Mouse (Mus musculus): Measurements from ENCODE around the gene Rbm14. TPM values are rescaled to one million over a fixed set of nuclear protein-coding genes. Genes with fewer than 3 reads are reported as not detected.

The Rbm14 gene
- polyA plus RNA-seq, 1 experiment from 2014 or later = 80.0 TPM

GRCm38 (mm10) chr19:4810309-4810708, 1.1 kb downstream of the Rbm14 start:
- H3K4me1 ChIP-seq (replicated peaks) = peaks cover 7% of the 10 kb centered on the region
- peak overlapping the region; percentile 94; the same call in 1 of the 2 replicates for H3K27ac ChIP-seq
- WGBS = 0% methylated on average over 14 of the region's 14 CpGs
- H3K9ac ChIP-seq = peak overlapping the region; percentile 68
- ATAC-seq = no peak
- H3K4me3 ChIP-seq (replicated peaks) = peak overlapping the region; percentile 78
- no peaks in the 10 kb centered on the region for H3K27me3 ChIP-seq (replicated peaks)
- H3K36me3 ChIP-seq = no peaks in the 10 kb centered on the region
- H3K4me2 ChIP-seq (replicated peaks) = peak overlapping the region; percentile 75
- no peaks in the 10 kb centered on the region for H3K9me3 ChIP-seq

DNA sequence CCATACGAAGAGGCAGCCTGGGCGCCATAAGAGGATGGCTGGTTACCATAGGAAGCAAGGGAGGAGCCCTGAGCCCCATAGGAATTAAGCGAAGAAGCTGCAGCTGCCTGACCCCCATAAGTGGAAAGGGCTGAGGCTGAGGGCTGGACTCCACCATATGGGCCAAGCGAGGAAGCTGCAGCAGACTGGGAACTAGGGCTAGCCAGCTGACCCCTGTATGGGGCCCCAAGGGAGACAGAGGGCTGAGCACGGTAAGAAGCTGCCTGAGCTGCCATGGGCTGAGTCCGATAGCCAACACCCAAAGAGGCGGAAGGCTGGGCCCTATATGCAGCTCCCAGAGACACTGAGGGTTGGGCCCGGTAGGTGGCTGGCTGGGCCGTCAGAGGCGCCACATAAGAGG, 8.2 kb downstream of the Rbm14 start:
- Histone ChIP-seq H3K27ac (no peak overlapping the region), H3K4me1 (replicated peaks) (peaks cover 7% of the 10 kb centered on the region; the same call in 1 of the 2 replicates), H3K9ac (no peak overlapping the region), H3K4me3 (replicated peaks) (no peak overlapping the region), H3K27me3 (replicated peaks) (no peaks in the 10 kb centered on the region), H3K36me3 (peaks cover 45% of the 10 kb centered on the region), H3K9me3 (no peaks in the 10 kb centered on the region), H3K4me2 (replicated peaks) (no peak overlapping the region)
- 77% methylated on average over 10 of the region's 10 CpGs for WGBS
- no peak; the same call in 1 of the 2 replicates for ATAC-seq

- H3K9ac ChIP-seq = no peak overlapping the region
- peaks cover 7% of the 10 kb centered on the region; the same call in 1 of the 2 replicates for H3K4me1 ChIP-seq (replicated peaks)
- H3K36me3 ChIP-seq = peaks cover 45% of the 10 kb centered on the region
- no peak for ATAC-seq
- no peak overlapping the region for H3K27ac ChIP-seq
- 98% methylated on average over 7 of the region's 7 CpGs for WGBS
- no peak overlapping the region for H3K4me2 ChIP-seq (replicated peaks)
- no peaks in the 10 kb centered on the region for H3K9me3 ChIP-seq
- H3K4me3 ChIP-seq (replicated peaks) = no peak overlapping the region
- no peaks in the 10 kb centered on the region for H3K27me3 ChIP-seq (replicated peaks)
Measured at GRCm38 (mm10) chr19:4802691-4803091, 8.7 kb downstream of the Rbm14 start.

GRCm38 (mm10) chr19:4799083-4799482, 12.4 kb downstream of the Rbm14 start:
- H3K4me2 ChIP-seq (replicated peaks) = no peak overlapping the region
- H3K4me3 ChIP-seq (replicated peaks) = no peak overlapping the region
- 93% methylated on average over 5 of the region's 5 CpGs for WGBS
- H3K36me3 ChIP-seq = peaks cover 48% of the 10 kb centered on the region
- no peak for ATAC-seq
- H3K27me3 ChIP-seq (replicated peaks) = no peaks in the 10 kb centered on the region
- peaks cover 12% of the 10 kb centered on the region; the same call in 1 of the 2 replicates for H3K4me1 ChIP-seq (replicated peaks)
- no peak overlapping the region; the same call in 1 of the 2 replicates for H3K9ac ChIP-seq
- no peaks in the 10 kb centered on the region for H3K9me3 ChIP-seq
- H3K27ac ChIP-seq = no peak overlapping the region

GRCm38 (mm10) chr19:4797846-4798245, 13.6 kb downstream of the Rbm14 start:
- Histone ChIP-seq H3K36me3 (peaks cover 37% of the 10 kb centered on the region), H3K4me3 (replicated peaks) (no peak overlapping the region), H3K27ac (no peak overlapping the region), H3K4me2 (replicated peaks) (no peak overlapping the region), H3K9me3 (no peaks in the 10 kb centered on the region), H3K9ac (no peak overlapping the region), H3K4me1 (replicated peaks) (0 out of 2 replicates have a peak, but pooled peaks cover 6% of the 10 kb centered on the region), H3K27me3 (replicated peaks) (no peaks in the 10 kb centered on the region)
- WGBS = 88% methylated on average over 2 of the region's 2 CpGs
- ATAC-seq = no peak

- peaks cover 17% of the 10 kb centered on the region for H3K36me3 ChIP-seq
- H3K27me3 ChIP-seq (replicated peaks) = no peaks in the 10 kb centered on the region
- no peak for ATAC-seq
- H3K4me3 ChIP-seq (replicated peaks) = no peak overlapping the region
- WGBS = 65% methylated on average over 1 of the region's 1 CpGs
- no peak overlapping the region for H3K27ac ChIP-seq
- no peaks in the 10 kb centered on the region for H3K9me3 ChIP-seq
- no peak overlapping the region for H3K9ac ChIP-seq
- H3K4me1 ChIP-seq (replicated peaks) = peaks cover 17% of the 10 kb centered on the region
- H3K4me2 ChIP-seq (replicated peaks) = no peak overlapping the region
Measured at GRCm38 (mm10) chr19:4795929-4796328, 15.5 kb downstream of the Rbm14 start.

DNA sequence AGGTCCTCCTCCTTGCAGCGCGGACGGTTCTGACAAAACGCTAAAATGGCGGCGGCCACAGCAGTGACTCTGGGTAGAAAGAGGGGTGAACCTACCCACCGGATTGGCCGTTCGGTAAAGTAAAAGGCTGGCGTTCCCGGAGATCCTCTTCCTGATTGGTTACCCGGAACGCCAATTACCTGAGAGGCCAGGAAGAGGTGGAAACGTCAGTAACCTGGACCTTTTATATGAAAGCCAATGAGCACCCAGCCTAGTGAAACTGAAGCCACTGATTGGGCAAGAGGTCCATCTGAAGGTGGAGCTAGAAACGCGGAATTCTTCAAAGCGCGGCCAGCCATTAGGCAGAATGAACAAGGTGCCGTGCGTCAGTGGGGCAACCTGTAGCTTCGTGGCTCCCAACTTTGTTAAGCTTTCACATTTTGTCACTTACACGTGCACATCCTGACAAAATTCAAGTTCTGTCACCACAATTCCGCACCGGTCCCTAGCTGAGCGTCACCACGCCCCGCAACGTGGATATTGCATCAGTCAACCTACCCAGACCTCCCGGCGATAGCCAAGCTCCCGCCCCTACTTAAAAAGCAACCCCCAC, 17.5 kb downstream of the Rbm14 start, which contains the start of gene Rbm4:
Rbm4 (minus strand) TSS at position 71 of the 592 bp plus-strand sequence.
- Histone ChIP-seq H3K4me2 (replicated peaks) (peak within 1 kb of the TSS; percentile 69), H3K4me3 (replicated peaks) (peak within 1 kb of the TSS; percentile 61), H3K4me1 (replicated peaks) (peaks cover 25% of the 10 kb centered on the region), H3K9me3 (no peaks in the 10 kb centered on the region), H3K9ac (peak within 1 kb of the TSS; percentile 53), H3K27me3 (replicated peaks) (no peaks in the 10 kb centered on the region), H3K27ac (peak within 1 kb of the TSS; percentile 64), H3K36me3 (peaks cover 10% of the 10 kb centered on the region; the same call in 1 of the 2 replicates)
- peak; percentile 99 for ATAC-seq
- WGBS = under 1% methylated on average over 31 of the region's 31 CpGs

DNA sequence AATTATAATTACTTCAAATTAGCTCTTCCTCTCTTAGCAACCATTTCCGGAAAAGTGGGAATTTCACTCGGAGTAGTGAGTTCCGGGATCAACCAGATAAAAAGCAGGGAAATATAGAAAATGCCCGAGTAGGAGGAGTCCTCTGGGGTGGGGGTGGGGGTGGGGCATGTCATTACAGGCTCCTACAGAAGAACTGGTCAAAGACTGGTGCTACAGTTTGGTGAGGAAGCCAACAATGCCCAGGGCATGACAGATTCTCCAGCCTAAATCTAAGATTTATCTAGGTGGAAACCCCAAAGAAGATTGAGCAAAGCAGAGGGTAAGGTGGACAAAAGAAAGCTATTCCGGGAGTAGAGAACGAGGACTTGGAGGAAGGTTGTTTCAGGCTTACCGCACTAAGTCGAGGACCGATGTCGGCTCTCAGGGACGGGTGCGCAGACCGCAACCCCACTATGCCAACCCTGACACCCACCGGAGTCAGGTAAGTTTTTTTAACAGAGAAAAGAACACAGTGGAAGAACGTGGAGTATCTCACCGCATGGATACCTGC, 18.1 kb downstream of the Rbm14 start:
- WGBS = 1% methylated on average over 16 of the region's 16 CpGs
- H3K4me3 ChIP-seq (replicated peaks) = peak overlapping the region; percentile 61

DNA sequence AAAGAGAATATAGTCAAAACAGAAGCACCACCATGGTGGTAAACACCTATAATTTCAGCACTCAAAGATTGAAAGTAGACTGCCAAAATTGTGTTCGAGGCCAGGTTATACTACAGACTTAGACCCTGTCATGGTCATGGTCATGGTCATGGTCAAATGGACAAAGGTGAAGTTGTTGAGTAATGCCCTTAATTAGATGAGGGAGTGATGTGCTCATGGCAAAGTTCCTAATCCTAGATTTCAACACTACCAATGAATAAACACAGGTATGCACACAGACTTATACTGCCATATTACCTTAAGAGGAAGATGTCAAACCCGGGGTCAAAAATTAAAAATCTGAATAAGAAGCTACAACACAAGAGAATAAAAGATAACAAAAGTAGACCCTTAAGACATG, 25.1 kb downstream of the Rbm14 start:
- ATAC-seq = no peak
- 95% methylated on average over 2 of the region's 2 CpGs for WGBS
- Histone ChIP-seq H3K36me3 (peaks cover 32% of the 10 kb centered on the region), H3K4me1 (replicated peaks) (peaks cover 13% of the 10 kb centered on the region; the same call in 1 of the 2 replicates), H3K9me3 (no peaks in the 10 kb centered on the region), H3K4me2 (replicated peaks) (no peak overlapping the region), H3K27me3 (replicated peaks) (no peaks in the 10 kb centered on the region), H3K4me3 (replicated peaks) (no peak overlapping the region), H3K9ac (no peak overlapping the region), H3K27ac (no peak overlapping the region)

More for the DNA sequence above, 18.1 kb downstream of the Rbm14 start:
- peak overlapping the region; percentile 64 for H3K27ac ChIP-seq
- peak overlapping the region; percentile 69 for H3K4me2 ChIP-seq (replicated peaks)
- H3K4me1 ChIP-seq (replicated peaks) = peaks cover 25% of the 10 kb centered on the region
- H3K9ac ChIP-seq = peak overlapping the region; percentile 53
- no peaks in the 10 kb centered on the region for H3K9me3 ChIP-seq
- peaks cover 7% of the 10 kb centered on the region; the same call in 1 of the 2 replicates for H3K36me3 ChIP-seq
- ATAC-seq = peak; percentile 74
- H3K27me3 ChIP-seq (replicated peaks) = no peaks in the 10 kb centered on the region

DNA sequence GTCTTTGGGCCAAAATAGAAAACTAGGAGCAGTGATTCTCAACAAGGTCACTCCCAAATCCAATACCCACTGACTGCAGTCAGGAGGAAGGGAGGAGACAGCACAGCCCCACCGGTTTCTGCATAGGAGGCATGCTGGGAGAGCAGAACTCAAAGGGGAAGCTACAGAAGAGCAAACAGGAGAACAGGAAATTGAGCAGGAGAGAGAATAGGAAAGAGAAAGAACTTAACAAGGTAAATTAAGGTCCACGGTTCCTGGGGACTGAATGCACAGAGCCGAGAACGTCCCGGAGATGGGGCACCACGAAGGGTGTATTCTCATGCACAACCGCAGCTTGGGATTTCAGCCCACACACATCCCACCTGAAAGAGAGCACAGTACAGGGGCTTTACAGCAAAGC, 26.2 kb downstream of the Rbm14 start:
- Histone ChIP-seq H3K27ac (no peak overlapping the region), H3K4me2 (replicated peaks) (no peak overlapping the region), H3K36me3 (peaks cover 31% of the 10 kb centered on the region), H3K27me3 (replicated peaks) (no peaks in the 10 kb centered on the region), H3K9me3 (no peaks in the 10 kb centered on the region), H3K9ac (no peak overlapping the region), H3K4me3 (replicated peaks) (no peak overlapping the region), H3K4me1 (replicated peaks) (peaks cover 6% of the 10 kb centered on the region; the same call in 1 of the 2 replicates)
- ATAC-seq = no peak
- 88% methylated on average over 7 of the region's 7 CpGs for WGBS

GRCm38 (mm10) chr19:4782891-4783290, 28.5 kb downstream of the Rbm14 start:
- H3K27ac ChIP-seq = no peak overlapping the region
- no peak for ATAC-seq
- H3K27me3 ChIP-seq (replicated peaks) = no peaks in the 10 kb centered on the region
- H3K9ac ChIP-seq = no peak overlapping the region
- H3K4me1 ChIP-seq (replicated peaks) = 0 out of 2 replicates have a peak, but pooled peaks cover 3% of the 10 kb centered on the region
- 90% methylated on average over 2 of the region's 2 CpGs for WGBS
- H3K36me3 ChIP-seq = peaks cover 27% of the 10 kb centered on the region
- H3K4me2 ChIP-seq (replicated peaks) = no peak overlapping the region
- no peak overlapping the region for H3K4me3 ChIP-seq (replicated peaks)
- no peaks in the 10 kb centered on the region for H3K9me3 ChIP-seq

GRCm38 (mm10) chr19:4772785-4773184, 38.6 kb downstream of the Rbm14 start:
- Histone ChIP-seq H3K9me3 (no peaks in the 10 kb centered on the region), H3K9ac (no peak overlapping the region), H3K4me1 (replicated peaks) (no peaks in the 10 kb centered on the region), H3K4me3 (replicated peaks) (no peak overlapping the region), H3K36me3 (peaks cover 21% of the 10 kb centered on the region), H3K4me2 (replicated peaks) (no peak overlapping the region), H3K27ac (no peak overlapping the region), H3K27me3 (replicated peaks) (no peaks in the 10 kb centered on the region)
- ATAC-seq = no peak
- 59% methylated on average over 3 of the region's 3 CpGs for WGBS

Measured in intestine, embryonic 15.5 days (tissue).